Mouse (Mus musculus): ENCODE results near the gene Palm.

The Palm gene

DNA sequence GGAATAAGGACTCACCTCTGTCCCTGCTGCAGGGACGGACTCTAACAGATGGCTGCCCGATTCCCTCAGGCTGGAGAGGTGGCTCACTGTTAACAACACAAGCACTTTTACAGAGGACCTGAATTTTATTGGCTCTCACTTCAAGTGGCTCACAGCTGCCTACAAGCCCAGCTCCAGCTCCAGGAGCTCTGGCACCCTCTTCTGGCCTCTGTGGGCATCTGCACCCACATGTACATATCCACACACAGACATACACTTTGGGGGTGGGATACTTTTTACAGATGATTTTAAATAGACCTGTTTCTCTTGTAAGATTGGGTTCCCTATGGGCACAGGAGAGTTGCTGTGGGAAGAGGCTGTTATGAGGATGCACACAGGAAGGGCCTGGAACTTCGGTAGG is 21.1 kb upstream of the Palm start:
- no peak for DNase-seq (ENCODE audit: low spot score)

DNA sequence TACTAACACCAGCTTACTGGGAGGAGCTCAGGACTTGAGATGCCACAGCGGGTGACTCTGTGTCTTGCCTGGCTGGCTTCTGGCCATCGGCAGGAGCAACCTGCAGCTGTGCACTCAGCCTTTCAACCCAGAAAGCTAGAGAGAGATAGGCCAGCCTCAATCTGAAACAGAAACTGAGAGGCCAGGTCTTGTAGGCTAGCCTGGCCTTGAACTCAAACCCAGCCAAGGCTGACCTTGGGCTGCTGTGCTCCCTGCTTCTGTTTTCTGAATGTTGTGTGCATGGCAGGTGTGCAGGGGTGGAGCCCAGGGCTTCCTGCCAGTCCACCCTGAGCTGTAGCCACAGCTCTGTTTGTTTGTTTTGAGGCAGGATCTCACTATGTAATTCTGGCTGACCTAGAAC is 20.2 kb upstream of the Palm start:
- no peak for DNase-seq (ENCODE audit: low spot score)

DNA sequence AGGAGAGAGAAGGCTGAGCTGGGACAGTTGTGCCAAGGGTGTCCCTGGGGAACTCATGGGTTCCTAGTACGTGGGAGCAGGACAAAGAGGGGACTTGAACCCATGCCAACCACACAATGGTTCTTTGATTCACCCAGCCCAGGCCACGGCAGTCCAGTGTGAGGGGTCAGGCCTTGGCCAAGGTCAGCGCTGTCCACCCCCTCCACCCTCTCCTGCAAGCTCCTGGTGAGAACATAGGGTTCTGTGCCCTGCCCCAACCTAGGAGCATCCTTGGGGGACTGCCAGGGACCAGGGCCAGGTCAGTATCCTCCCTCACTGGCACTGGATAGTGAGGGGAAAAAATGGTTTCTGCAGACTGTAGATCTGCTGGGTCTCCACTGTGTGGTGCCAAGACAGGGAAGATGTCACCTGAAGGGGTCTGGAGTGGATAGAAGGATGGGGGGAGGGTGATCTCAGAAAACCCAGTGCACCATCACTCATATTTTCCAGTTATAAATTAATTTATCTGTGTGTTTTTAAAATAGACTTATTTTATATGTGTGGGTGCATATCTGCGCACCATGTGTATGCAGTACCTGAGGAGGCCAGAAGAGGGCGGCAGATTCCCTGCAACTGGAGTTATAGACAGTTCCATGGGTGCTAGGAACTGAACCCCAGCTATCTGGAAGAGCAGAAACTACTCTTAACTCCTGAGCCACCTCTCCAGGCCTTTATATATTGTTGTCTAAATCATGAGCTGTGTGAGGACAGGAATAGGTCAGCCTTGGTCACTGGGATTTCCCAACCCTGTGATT is 18.7 kb upstream of the Palm start:
- DNase-seq (ENCODE audit: low spot score), result no peak

DNA sequence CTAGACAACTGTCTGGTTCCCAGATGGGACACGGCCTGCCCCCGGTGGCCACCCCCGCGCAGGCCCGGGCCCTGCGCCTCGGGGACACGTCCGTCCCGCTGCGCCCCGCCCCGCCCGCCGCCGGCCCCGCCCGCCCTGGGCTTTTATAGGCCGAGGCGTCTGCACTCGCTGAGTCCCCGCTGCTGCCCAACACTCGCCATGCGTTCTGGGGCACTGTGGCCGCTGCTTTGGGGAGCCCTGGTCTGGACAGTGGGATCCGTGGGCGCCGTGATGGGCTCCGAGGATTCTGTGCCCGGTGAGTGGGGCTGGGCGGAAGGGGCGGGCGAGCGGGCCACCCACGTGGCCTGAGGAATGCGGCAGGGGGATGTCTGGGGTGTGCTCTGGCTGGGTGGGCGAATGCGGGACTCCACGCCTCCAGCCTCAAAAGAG is 16.3 kb upstream of the Palm start, which contains the start of gene Fstl3:
Gene Fstl3 (plus strand): TSS at position 170 of the 429 bp plus-strand sequence.
- DNase-seq (ENCODE audit: low spot score), result no peak

DNA sequence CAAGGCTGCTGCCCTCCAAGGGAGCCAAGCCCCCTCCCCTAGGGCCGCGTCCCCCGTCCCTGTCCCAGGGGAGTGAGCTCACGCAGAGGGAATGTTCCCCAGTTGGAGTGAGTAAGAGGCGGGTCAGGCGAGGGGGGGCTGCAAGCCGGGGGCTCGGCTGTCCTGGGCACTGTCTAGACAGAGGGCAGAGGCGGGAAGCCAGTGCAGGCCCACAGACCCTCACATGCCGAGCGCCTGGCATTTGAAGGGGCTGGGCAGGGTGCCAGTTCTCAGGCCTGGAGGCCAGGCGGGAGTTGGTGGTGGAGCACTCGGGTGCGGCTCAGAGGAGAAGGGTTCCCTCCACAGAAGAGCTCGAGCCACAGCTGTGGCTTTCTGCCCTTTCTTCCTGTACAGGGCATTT is 15.4 kb upstream of the Palm start:
- no peak for DNase-seq (ENCODE audit: low spot score)

DNA sequence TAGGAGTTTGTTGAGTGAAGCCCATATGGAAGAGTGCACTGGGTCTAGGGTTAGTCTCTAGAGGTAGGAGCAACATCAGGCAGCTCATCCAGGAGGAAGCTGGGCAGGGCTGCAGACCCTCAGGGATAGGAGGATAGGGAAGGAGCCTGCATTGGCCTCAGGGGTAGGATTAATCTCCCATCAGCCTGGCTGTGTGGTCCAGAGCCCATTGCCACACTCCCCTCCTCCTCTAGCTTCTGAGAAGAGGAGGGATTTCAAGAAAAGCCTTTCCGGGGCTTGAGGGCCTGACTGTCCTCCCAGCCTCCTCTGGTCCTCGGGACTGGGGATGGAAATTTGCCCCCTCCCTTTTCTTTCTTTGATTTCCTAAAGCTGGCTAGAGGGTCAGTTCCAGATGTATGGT is 14.2 kb upstream of the Palm start:
- no peak for DNase-seq (ENCODE audit: low spot score)

DNA sequence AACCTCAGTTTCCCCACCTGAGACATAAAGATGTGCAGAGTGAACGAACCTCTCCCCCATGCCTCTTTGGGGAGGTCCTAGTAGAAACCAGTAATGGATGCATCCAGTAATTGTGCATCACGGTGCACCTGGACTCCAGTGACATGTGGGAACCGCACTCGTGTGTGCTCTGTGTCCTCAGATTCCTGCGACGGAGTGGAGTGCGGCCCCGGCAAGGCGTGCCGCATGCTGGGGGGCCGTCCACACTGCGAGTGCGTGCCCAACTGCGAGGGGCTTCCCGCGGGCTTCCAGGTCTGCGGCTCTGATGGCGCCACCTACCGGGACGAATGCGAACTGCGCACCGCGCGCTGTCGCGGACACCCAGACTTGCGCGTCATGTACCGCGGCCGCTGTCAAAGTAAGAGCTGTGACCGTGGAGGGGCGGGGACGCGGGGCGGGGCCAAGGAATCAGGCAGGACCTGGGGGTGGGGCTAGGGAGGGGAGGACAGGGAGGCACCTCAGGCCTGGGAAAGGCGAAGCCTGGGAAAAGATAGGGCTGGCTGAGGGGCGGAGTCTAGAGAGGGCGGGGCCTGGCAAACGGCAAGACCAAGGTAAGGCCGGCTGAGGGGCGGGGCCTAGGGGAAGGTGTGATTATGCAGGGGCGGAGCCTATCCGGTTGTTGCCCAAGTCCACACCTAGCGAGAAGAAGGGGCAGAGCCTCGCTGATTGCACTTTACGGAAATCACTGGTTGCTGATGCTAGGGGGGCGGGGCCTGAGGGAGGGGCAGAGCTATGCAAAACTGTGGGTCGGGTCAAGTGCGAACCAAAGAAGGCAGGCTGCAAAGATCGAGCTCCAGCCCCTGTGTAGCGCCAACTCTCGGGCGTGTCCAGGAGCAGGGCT is 13.3 kb upstream of the Palm start:
- peak; percentile 93 for DNase-seq (ENCODE audit: low spot score)

DNA sequence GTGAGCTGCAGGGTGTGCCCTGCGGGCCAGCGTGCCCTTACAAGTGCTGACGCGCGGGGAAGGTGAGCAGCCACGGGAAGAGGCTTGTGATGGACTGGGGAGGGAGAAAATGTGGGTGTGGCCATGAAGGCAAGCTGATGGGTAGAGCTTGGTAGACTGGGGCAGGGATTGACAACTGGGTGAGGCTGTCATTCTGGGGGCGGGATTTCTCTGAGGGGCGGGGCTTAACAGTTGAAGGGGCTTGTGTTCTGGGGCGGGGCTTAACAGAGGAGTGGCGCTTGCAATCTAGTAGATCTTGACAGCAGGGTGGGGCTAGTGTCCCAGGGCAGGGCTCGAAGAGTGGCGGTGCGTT is 12.7 kb upstream of the Palm start:
- no peak for DNase-seq (ENCODE audit: low spot score)

DNA sequence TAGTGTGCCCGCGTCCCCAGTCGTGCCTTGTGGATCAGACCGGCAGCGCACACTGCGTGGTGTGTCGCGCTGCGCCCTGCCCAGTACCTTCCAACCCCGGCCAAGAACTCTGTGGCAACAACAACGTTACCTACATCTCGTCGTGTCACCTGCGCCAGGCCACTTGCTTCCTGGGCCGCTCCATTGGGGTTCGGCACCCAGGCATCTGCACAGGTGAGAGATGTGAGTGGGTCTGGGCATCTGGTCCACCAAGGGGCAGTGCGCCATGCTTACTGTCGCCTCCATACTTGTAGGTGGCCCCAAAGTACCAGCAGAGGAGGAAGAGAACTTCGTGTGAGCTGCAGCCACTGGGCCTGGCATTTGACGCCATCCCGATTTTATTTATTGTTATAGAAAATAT is 12.2 kb upstream of the Palm start:
- DNase-seq (ENCODE audit: low spot score), result no peak

DNA sequence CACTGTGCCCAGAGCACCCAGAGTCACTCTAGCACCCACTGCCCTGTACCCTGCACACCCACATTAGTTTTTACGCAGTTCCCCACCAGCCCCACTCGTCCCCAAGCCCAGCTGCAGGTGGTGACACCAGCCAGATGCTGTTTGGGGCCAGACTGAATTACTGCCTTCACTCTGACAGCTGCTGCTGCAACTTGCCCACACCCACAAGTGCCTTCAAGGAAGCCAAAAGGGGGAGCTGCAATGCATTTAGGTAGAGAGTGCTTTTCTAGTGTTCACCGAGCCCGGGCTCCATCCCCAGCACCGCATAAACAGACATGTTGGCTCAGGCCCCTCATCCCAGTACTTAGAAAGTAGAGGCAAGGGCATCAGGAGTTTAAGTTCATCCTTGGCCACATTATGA is 11.4 kb upstream of the Palm start:
- DNase-seq (ENCODE audit: low spot score), result no peak

DNA sequence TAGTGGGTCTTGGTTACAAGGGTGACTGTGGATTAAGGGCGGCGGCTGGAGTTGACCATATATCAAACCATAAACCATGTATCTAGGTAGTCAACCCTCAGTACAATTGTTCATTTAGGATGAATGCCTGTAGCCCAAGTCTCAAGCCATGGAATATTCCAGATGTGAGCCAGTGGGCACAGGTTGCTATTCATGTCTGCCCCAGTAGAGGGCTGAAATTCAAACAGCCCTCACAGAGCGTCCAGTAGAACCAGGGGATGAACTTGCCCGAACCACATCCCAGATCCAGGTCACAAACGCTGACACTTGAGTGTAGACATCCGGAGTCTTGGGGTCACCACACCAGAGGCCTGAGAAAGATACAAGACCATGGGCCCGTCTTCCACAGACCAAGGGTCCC is 10.3 kb upstream of the Palm start:
- DNase-seq (ENCODE audit: low spot score), result no peak

DNA sequence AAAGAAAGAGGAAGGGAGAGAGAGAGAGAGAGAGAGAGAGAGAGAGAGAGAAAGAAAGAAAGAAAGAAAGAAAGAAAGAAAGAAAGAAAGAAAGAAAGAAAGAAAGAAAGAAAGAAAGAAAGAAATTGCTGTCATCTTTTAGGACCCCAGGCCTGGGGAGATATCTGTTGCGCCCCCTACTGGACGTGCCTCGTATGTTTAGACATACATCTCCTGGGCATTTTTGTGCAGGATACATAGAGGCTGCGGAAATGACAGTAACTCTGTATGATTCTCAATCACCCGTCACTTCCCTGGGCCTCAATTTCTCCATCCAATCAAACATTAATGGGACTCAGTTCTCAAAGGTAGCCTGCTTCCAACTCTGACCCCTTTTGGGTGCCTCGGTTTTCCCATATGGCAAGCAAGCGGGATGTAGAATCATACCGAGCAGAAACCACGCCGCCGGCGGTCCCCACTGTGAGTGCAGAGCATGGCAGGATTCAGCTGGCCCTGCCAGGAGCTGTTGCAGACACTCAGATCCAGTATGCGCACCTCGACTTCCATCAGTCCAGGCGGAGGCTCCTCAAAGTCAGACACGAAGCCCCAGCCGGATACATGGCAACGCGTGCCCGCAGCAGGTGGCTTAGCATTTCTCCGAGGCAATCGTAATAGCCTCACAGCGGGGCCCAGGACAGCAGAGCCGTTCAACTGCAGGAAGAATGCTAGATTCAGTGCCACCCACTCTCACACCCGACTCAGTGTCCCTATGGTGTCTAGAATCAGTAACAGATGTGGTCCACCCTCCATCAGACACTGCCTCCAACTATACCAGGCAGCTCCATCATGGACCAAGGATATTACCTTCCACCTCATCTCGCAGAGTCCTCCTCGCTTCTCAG is 9.2 kb upstream of the Palm start:
- no peak for DNase-seq (ENCODE audit: low spot score)

DNA sequence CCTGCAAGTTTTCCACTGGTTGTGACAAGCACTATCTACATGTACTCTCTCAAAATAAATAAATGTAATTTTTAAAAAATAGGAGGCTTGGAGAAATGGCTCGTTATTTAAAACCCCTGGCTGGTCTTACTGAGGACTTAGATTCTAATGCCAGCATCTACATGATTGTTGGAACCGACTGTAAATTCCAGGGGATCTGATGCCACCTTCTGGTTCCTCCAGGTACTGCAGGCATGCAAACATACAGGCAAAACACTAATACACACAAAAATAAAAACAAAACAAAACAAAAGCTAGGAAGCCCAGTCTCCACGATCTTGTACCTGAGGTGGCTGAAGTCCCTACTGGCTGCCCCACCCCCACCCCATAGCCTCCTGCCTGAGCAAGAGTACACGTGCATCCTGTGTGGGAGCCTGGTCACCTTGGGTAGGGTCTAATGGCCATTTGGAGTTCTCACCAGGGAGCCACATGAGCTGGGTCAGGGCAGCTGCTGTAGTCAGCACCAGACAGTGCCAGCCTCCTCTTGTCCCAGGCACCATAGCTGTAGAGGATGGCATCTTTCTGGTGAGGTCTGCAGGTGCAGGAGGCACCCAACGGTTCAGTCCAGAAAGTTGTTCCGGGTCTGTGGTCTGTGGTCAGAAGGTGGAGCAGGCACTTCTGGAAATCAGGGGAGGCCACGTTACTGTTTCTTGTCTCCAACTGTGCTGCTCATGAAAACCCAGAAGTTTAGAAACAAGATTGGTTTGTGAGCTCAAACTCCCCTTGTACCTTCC is 4.8 kb upstream of the Palm start:
- DNase-seq (ENCODE audit: low spot score), result no peak

DNA sequence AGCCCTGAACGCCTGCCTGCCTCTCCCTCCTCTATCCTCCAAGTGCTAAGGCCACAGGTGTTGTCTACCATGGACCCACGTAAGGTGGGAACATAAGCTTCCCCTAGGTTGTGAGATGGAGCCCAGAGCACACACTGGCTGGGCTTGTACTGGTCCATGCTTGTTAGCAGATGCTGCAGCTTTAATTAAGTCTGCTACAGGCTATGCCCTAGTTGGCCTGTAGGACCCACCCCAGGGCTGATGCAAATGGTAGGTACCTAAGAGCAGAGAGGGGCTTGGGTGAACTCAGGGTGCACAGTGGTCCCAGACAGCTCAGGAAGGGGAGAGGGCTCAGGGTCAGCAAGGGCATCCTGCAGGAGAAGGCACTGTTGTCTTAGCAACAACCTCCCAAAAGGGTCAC is 3.8 kb upstream of the Palm start:
- no peak for DNase-seq (ENCODE audit: low spot score)

DNA sequence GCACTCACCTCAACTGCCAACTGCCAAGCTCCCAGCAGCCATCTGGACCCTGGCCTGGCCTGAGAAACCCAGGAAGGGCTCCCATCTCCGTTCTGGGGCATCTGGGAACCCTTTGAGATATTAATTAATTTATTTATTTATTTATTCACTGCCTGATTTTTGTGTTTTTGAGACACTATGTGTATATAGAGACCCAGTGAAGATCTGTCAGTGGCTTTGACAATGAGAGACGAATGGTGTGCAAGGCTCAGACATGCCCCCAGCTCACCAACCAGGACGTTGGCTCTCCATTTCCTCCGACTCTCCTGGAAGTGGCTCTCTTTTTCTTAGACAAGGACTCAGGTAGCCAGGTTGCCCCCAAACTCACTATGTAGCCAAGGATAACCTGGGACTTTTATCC is 2.5 kb upstream of the Palm start, which contains the start of gene Prss57:
Gene Prss57 (minus strand): TSS at position 101 of the 400 bp plus-strand sequence.
- no peak for DNase-seq (ENCODE audit: low spot score)

DNA sequence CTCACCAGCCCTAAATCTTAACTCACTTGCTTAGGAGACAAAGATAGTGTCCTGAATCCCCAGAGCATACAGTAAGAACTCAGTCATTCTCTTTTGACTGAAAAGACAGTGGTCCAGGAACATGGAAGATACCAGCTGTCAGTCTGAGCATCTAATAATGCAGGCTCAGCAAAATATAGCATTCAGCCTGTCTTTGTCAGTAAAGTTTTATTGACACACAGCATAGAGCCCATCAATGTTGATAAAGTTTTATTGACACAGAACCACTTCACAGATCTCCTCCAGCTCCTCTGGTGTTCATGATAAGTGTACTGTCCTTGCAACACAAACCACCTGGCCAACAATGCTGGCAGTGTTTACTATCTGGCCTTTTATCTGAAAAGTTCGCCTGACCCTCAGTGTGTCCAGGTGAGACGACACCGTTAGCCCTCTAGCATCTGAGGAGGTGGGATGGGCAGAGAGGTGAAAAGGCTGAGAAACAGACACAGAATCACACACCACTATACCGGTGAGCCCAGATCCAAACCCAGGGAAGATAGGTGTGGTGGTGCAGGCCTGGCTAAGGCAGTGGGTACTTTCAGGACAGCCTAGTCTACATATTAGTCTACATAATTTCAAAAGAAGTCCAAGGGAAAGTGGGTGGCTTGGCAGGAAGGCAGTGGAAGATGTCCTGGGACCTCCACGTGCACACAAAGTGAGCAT is 882 bp upstream of the Palm start:
- no peak for DNase-seq (ENCODE audit: low spot score)

DNA sequence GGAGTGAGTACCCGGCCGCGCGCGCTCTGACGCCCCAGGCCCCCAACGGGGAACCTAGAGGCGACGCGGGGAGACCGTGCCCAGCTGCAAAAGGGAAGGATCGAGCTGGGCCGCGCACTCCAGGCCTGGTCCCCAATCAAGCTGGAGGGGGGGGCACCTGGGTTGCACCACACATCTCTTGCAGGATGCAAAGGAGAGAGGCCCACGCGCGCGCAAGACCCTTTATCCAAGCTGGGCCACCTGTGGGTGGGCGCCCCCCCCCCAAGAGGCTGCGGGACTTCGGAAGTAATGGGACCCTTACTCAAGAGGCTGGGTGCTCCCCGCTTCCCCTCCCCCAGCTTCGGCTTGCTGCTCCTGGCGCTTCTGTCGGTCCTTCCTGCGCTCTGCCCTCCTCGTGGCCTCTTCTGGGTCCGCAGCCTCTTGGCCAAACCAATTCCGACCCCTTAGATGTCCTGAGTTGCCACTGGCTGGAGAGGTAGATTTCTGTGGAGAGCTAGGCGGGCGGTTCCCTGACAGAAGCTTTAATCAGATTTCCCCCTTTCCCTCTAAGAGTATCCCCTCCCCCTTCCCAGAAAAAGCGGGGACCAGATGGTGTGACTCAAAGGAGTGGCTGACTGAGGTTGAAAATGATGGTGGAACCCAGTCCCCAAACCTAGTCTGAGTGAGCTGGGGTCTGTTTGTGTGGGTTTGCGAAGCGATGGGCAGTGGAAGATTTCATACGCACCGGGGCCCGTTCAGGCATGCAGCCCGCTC is 542 bp downstream of the Palm start:
- no peak for DNase-seq (ENCODE audit: low spot score)

DNA sequence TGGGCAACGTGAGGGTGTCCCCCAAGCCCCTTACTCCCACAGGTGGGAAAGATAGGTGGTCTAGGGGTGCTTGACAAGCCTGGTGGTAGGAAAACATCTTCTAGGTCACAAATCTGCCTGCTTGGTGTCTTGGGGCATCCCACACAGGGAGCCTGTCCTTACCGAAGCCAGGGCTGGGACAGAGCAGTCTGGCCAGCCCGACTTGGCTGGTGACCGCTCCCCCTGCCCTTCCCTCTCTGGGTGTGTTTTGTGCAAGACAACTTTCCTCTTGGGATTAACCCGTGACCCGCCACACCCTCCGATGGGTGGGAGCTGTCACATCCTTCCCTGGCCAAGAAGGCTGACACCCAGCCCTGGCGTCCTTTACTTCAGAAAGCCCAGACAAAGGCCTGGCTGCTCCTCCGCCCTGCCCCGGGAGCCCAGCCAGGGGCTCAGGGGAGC is 1.1 kb downstream of the Palm start:
- no peak for DNase-seq (ENCODE audit: low spot score)

DNA sequence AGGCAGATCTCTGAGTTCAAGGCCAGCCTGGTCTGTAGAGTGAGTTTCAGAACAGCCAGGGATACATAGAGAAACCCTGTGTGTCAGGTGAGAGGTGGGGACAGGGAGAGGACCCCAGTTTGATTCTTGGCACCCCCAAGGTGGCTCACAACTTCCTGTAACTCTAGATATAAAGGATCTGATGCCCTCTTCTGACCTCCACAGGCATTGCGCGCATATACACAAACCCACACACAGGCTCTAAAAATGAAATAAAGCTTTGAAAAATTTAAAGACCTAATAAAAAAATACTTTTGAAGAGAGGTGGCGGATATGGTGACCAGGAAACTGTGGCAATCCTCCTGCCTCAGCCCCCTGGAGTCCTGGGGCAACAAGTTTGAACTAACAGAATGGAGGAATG is 2.5 kb downstream of the Palm start:
- DNase-seq (ENCODE audit: low spot score), result no peak

DNA sequence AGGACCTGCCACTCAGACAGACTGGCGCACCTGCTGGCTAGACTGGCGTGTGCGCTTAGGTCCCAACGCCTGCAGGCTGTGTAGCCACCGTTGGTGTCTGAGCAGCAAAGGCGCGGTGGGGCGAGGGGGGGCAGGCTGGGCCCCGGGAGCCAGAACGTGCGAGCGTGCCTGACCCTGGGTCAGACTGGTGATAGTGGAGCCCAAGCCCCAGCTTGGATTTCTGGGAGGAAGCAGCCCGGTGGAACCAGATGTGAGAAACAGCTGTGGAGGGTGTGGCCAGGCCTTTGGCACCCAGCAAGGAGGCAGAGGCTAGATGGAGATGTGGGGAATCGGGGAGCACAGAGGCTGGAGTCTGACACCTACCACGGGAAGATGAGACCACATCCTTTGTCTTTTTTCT is 4.0 kb downstream of the Palm start:
- DNase-seq (ENCODE audit: low spot score), result no peak

Measured in urinary bladder, postnatal 10 days (tissue).